9 mouse cellular contexts compared by ENCODE assay signal in the genomic region with DNA sequence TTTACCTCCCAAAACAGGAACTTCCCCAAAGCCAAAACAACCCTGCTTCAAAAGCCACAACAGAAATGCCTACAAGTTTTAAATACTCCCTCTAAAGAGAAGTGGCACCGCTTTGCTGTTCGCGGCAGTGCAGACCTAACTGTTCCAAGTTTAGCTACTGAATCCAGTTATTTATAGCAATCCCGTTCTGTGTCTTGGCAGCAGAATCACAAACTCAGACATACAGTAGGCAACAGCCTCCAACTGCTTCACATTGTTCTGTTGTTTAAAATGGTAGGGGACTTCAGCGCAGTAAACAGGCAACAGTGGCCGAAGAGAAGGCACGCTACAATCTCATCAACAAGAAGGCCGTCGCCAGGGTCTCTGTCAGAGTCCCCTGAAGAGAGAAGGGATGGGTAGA.
A peak's percentile ranks its signal among the peaks of the same experiment; 100 is the strongest.
DNase-seq lines count a peak whose midpoint lies in the region; ATAC-seq and TF ChIP-seq lines count a peak whose summit lies in the region.
"Had no signal": no experiment of that assay in that cellular context is flagged by ENCODE, and none has a peak within 500 bp of the region (broad histone marks: within the 10 kb centered on the region; RNA-seq: fewer than 3 reads in every experiment).

No protein-coding gene starts in this region.

- WGBS in forebrain, postnatal 0 days = 45% methylated on average over 9 of the region's 9 CpGs
- 97% methylated on average over 9 of the region's 9 CpGs for WGBS in forebrain, embryonic 12.5 days
- WGBS in midbrain, embryonic 11.5 days = 96% methylated on average over 9 of the region's 9 CpGs
- WGBS in midbrain, postnatal 0 days = 74% methylated on average over 9 of the region's 9 CpGs
- 80% methylated on average over 9 of the region's 9 CpGs for WGBS in stomach, embryonic 15.5 days

- peaks cover 19% of the 10 kb centered on the region for H3K36me3 ChIP-seq in forebrain, postnatal 0 days (ENCODE audit: insufficient read depth)
- peaks cover 21% of the 10 kb centered on the region for H3K36me3 ChIP-seq in forebrain, embryonic 12.5 days (replicated peaks)
- H3K36me3 ChIP-seq in midbrain, embryonic 11.5 days (ENCODE audit: control insufficient read depth, insufficient read depth, low read length) = peaks cover 5% of the 10 kb centered on the region
- peaks cover 20% of the 10 kb centered on the region; the same call in 1 of the 2 replicates for H3K36me3 ChIP-seq in midbrain, postnatal 0 days (ENCODE audit: insufficient read depth, low read length)
- peaks cover 12% of the 10 kb centered on the region for H3K36me3 ChIP-seq in stomach, embryonic 15.5 days

- no peaks in the 10 kb centered on the region for H3K9me3 ChIP-seq in forebrain, postnatal 0 days (ENCODE audit: low read length)
- no peaks in the 10 kb centered on the region for H3K9me3 ChIP-seq in forebrain, embryonic 12.5 days
- no peaks in the 10 kb centered on the region for H3K9me3 ChIP-seq in midbrain, embryonic 11.5 days (ENCODE audit: control insufficient read depth, low read length)
- H3K9me3 ChIP-seq in midbrain, postnatal 0 days (ENCODE audit: low read length) = no peaks in the 10 kb centered on the region
- no peaks in the 10 kb centered on the region for H3K9me3 ChIP-seq in stomach, embryonic 15.5 days
- H3K9me3 ChIP-seq: limb, embryonic 13.5 days had no signal

- DNase-seq in forebrain, postnatal 0 days = peak; percentile 79
- peak; percentile 67 for DNase-seq in midbrain, embryonic 11.5 days (ENCODE audit: low spot score, missing footprints)
- no peak for DNase-seq in midbrain, postnatal 0 days (ENCODE audit: low spot score)
- peak; percentile 49 to 53 for DNase-seq in layer of hippocampus, adult 2 months (ENCODE audit: low spot score in 2 of 2)
- no peak for DNase-seq in yolk sac, embryonic 10.5 days (ENCODE audit: low spot score)
- no peak for DNase-seq in ovary, postnatal 36 days (ENCODE audit: low spot score)

- no peaks in the 10 kb centered on the region for H3K27me3 ChIP-seq in forebrain, postnatal 0 days (ENCODE audit: insufficient read depth, low read length)
- H3K27me3 ChIP-seq in forebrain, embryonic 12.5 days = no peaks in the 10 kb centered on the region
- H3K27me3 ChIP-seq in midbrain, embryonic 11.5 days (ENCODE audit: control insufficient read depth, insufficient read depth, low read length) = no peaks in the 10 kb centered on the region
- H3K27me3 ChIP-seq in midbrain, postnatal 0 days (ENCODE audit: insufficient read depth, low read length) = no peaks in the 10 kb centered on the region
- H3K27me3 ChIP-seq in stomach, embryonic 15.5 days (replicated peaks) = no peaks in the 10 kb centered on the region
- H3K27me3 ChIP-seq: limb, embryonic 13.5 days had no signal

- peak overlapping the region; percentile 79 for H3K27ac ChIP-seq in forebrain, postnatal 0 days (ENCODE audit: low read depth, low read length)
- no peak overlapping the region for H3K27ac ChIP-seq in forebrain, embryonic 12.5 days
- no peak overlapping the region for H3K27ac ChIP-seq in midbrain, embryonic 11.5 days (ENCODE audit: low read depth, low read length)
- no peak overlapping the region for H3K27ac ChIP-seq in midbrain, postnatal 0 days (ENCODE audit: low read depth, low read length)
- peak overlapping the region; percentile 83 for H3K27ac ChIP-seq in layer of hippocampus, adult 2 months
- H3K27ac ChIP-seq in stomach, embryonic 15.5 days = peak overlapping the region; percentile 55; the same call in 1 of the 2 replicates
- H3K27ac ChIP-seq: limb, embryonic 13.5 days had no signal

- peak; percentile 64 for ATAC-seq in forebrain, postnatal 0 days
- no peak for ATAC-seq in forebrain, embryonic 12.5 days (ENCODE audit: low FRiP score)
- ATAC-seq in midbrain, embryonic 11.5 days (ENCODE audit: low FRiP score) = no peak
- ATAC-seq in midbrain, postnatal 0 days (ENCODE audit: low FRiP score) = no peak
- ATAC-seq in stomach, embryonic 15.5 days (ENCODE audit: insufficient read depth, low FRiP score, low read depth) = no peak

- no peak overlapping the region for H3K9ac ChIP-seq in forebrain, postnatal 0 days
- H3K9ac ChIP-seq in forebrain, embryonic 12.5 days = no peak overlapping the region
- no peak overlapping the region for H3K9ac ChIP-seq in midbrain, embryonic 11.5 days (ENCODE audit: low read length)
- no peak overlapping the region for H3K9ac ChIP-seq in midbrain, postnatal 0 days (replicated peaks; ENCODE audit: low read length, poor library complexity, severe bottlenecking)
- H3K9ac ChIP-seq in stomach, embryonic 15.5 days = no peak overlapping the region
- H3K9ac ChIP-seq: limb, embryonic 13.5 days had no signal

- no peak overlapping the region for H3K4me3 ChIP-seq in forebrain, postnatal 0 days (ENCODE audit: low read depth, low read length)
- H3K4me3 ChIP-seq in forebrain, embryonic 12.5 days (replicated peaks) = no peak overlapping the region
- H3K4me3 ChIP-seq in midbrain, embryonic 11.5 days (ENCODE audit: low read depth, low read length) = no peak overlapping the region
- H3K4me3 ChIP-seq in midbrain, postnatal 0 days (ENCODE audit: low read depth, low read length) = no peak overlapping the region
- H3K4me3 ChIP-seq in layer of hippocampus, adult 2 months = no peak overlapping the region
- H3K4me3 ChIP-seq in stomach, embryonic 15.5 days (replicated peaks) = no peak overlapping the region
- H3K4me3 ChIP-seq: limb, embryonic 13.5 days had no signal

- H3K4me1 ChIP-seq in forebrain, postnatal 0 days (ENCODE audit: insufficient read depth) = peaks cover 13% of the 10 kb centered on the region
- peaks cover 11% of the 10 kb centered on the region for H3K4me1 ChIP-seq in forebrain, embryonic 12.5 days
- peaks cover 7% of the 10 kb centered on the region for H3K4me1 ChIP-seq in midbrain, embryonic 11.5 days (ENCODE audit: control insufficient read depth, insufficient read depth, low read length)
- no peaks in the 10 kb centered on the region for H3K4me1 ChIP-seq in midbrain, postnatal 0 days (ENCODE audit: insufficient read depth, low read length)
- 0 out of 2 replicates have a peak, but pooled peaks cover 5% of the 10 kb centered on the region for H3K4me1 ChIP-seq in stomach, embryonic 15.5 days

- TF ChIP-seq CTCF in forebrain, postnatal 0 days (IDR thresholded peaks at IDR 0.05; ENCODE audit: low read depth) = no peak
- TF ChIP-seq CTCF in midbrain, postnatal 0 days (IDR thresholded peaks at IDR 0.05) = no peak
- no peak for TF ChIP-seq CTCF in layer of hippocampus, adult 2 months (conservative IDR thresholded peaks at IDR 0.05)

- H3K4me2 ChIP-seq in forebrain, postnatal 0 days (ENCODE audit: low read depth) = 0 out of 2 replicates have a peak overlapping the region, but pooled peaks have one; percentile 4
- no peak overlapping the region for H3K4me2 ChIP-seq in forebrain, embryonic 12.5 days
- no peak overlapping the region for H3K4me2 ChIP-seq in midbrain, embryonic 11.5 days
- H3K4me2 ChIP-seq in midbrain, postnatal 0 days (ENCODE audit: low read depth, low read length, poor library complexity, severe bottlenecking) = no peak overlapping the region
- no peak overlapping the region for H3K4me2 ChIP-seq in stomach, embryonic 15.5 days
- H3K4me2 ChIP-seq: limb, embryonic 13.5 days had no signal

Comparison
In these comparisons a context has a peak if more than half of its experiments do, and no peak if none do; other contexts are left out.
1. DNase-seq: peak in forebrain, postnatal 0 days (single experiment), midbrain, embryonic 11.5 days (single experiment) and layer of hippocampus, adult 2 months (2 of 2); none in midbrain, postnatal 0 days (single experiment), yolk sac, embryonic 10.5 days (single experiment) and ovary, postnatal 36 days (single experiment).
2. H3K27ac ChIP-seq: peak in forebrain, postnatal 0 days (single experiment), layer of hippocampus, adult 2 months (single experiment) and stomach, embryonic 15.5 days (single experiment); none in forebrain, embryonic 12.5 days (single experiment), midbrain, embryonic 11.5 days (single experiment) and midbrain, postnatal 0 days (single experiment).